Mouse (Mus musculus) testis, adult 2 months (tissue): Measurements from ENCODE around the gene Sepsecs. TPM values are rescaled to one million over a fixed set of nuclear protein-coding genes. Genes with fewer than 3 reads are reported as not detected.

Experiments used
- H3K27ac ChIP-seq: fragments of 200-500 bp; 2 replicates; pipeline ENCODE4 v1.5.1; 2012; ENCODE audit warnings: low read depth, low read length; ENCODE audit not compliant: control insufficient read depth, insufficient read depth
- H3K27me3 ChIP-seq: fragments of 200-500 bp; 2 replicates; pipeline ENCODE4 v1.6.1; 2012; ENCODE audit warnings: mild to moderate bottlenecking, low read length, moderate library complexity; ENCODE audit not compliant: control insufficient read depth, insufficient read depth
- H3K36me3 ChIP-seq: fragments of 200-500 bp; 2 replicates; pipeline ENCODE4 v1.6.1; 2012; ENCODE audit warnings: mild to moderate bottlenecking, low read length; ENCODE audit not compliant: control insufficient read depth, insufficient read depth
- H3K4me1 ChIP-seq: fragments of 200-500 bp; 2 replicates; pipeline ENCODE4 v1.6.1; 2012; ENCODE audit warnings: low read length; ENCODE audit not compliant: control insufficient read depth, insufficient read depth
- H3K4me3 ChIP-seq: fragments of 200-500 bp; 2 replicates; pipeline ENCODE4 v1.5.1; 2012; ENCODE audit warnings: low read depth, mild to moderate bottlenecking, low read length, moderate library complexity, mixed read lengths; ENCODE audit not compliant: control insufficient read depth
- CTCF ChIP-seq: fragments of 200-500 bp; IDR thresholded peaks from 2 replicates; pipeline ENCODE4 v1.5.1; 2012; ENCODE audit warnings: low read depth, mild to moderate bottlenecking, inconsistent platforms, low read length, moderate library complexity; ENCODE audit not compliant: control insufficient read depth, insufficient read depth, insufficient replicate concordance
- POLR2A ChIP-seq: fragments of 200-500 bp; IDR thresholded peaks from 2 replicates; pipeline ENCODE4 v1.6.1; 2012; ENCODE audit warnings: low read depth, mild to moderate bottlenecking, inconsistent platforms, low read length, moderate library complexity; ENCODE audit not compliant: control insufficient read depth
- polyA plus RNA-seq: library from polyadenylated mRNA; depleted of rRNA; stranded (reverse); fragments of >200 nt; gene quantifications from 2 replicates; pipeline ENCODE4 v1.2.3, GENCODE M21; 2012; rRNA removed

Gene Sepsecs
- polyA plus RNA-seq, 1 experiment, result 6.9 TPM

- Histone ChIP-seq H3K27ac (no peak overlapping the region), H3K36me3 (no peaks in the 10 kb centered on the region), H3K27me3 (no peaks in the 10 kb centered on the region), H3K4me3 (no peak overlapping the region), H3K4me1 (no peaks in the 10 kb centered on the region)
- TF ChIP-seq POLR2A (no peak), CTCF (no peak)
These were observed 64.9 kb downstream of the Sepsecs start for GRCm38 (mm10) chr5:52604582-52605041.

GRCm38 (mm10) chr5:52590612-52591011, 78.9 kb downstream of the Sepsecs start:
- Histone ChIP-seq H3K27ac (no peak overlapping the region), H3K36me3 (no peaks in the 10 kb centered on the region), H3K4me3 (no peak overlapping the region), H3K4me1 (no peaks in the 10 kb centered on the region), H3K27me3 (no peaks in the 10 kb centered on the region)
- TF ChIP-seq POLR2A (no peak), CTCF (no peak)

Other genes with a start within 250 kb of the Sepsecs start
- gene Ccdc149, start 198.2 kb downstream of the Sepsecs start, polyA plus RNA-seq, result 0.45 and 0.52 TPM in 2 replicates
- 0.54 and 1.0 TPM in 2 replicates for gene Lgi2, start 103.2 kb downstream of the Sepsecs start, polyA plus RNA-seq
- 65.9 and 78.2 TPM in 2 replicates for gene Pi4k2b, start 71.9 kb upstream of the Sepsecs start, polyA plus RNA-seq
- gene Zcchc4, start 105.7 kb upstream of the Sepsecs start, polyA plus RNA-seq, result 3.9 and 4.1 TPM in 2 replicates
- 17.7 and 22.4 TPM in 2 replicates for gene Anapc4, start 164.3 kb upstream of the Sepsecs start, polyA plus RNA-seq